Mouse (Mus musculus) liver, postnatal 0 days (tissue): ENCODE measurements around the gene Wnt10b.

Source experiments
- CTCF ChIP-seq: sonication (generic); IDR thresholded peaks from 2 replicates; pipeline ENCODE4 v1.5.1; 2016; ENCODE audit warnings: antibody characterized with exemption, low read depth
- EP300 ChIP-seq: IDR thresholded peaks from 2 replicates; pipeline ENCODE4 v1.6.1; 2016; ENCODE audit warnings: antibody characterized with exemption, low read depth, mild to moderate bottlenecking

DNA sequence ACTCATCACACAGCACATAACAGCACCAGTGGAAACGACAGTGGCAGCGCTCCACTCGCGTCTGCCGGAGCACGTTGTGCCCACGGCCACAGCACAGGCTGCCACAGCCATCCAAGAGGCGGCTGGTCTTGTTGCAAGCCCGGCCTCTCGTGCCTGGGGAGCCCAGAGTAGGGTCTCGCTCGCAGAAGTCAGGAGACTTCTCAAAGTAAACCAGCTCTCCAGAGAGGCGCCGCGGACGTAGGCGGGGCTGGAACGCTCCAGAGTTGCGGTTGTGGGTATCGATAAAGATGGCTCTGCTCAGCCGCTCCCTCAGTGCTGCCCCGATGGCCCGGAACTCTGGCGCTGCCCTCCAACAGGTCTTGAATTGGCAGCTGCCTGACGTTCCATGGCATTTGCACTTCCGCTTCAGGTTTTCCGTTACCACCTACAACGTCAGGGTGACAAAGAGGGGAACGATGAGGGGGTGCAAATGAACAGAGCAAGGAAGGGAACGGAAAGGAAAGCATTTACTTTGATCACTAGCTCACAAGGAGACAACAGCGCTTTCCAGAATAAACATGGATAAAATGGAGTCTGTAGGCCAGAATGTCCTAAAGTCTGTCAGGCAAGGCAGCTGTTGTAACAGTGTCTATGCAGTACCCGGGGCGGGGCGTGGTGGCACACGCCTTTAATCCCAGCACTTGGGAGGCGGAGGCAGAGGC is 5.3 kb downstream of the Wnt10b start:
- no peak for TF ChIP-seq CTCF
- TF ChIP-seq EP300: no peak
